Mouse (Mus musculus): Measurements from ENCODE around the gene Ccdc134.

- TF ChIP-seq CHD2 (IDR thresholded peaks at IDR 0.05; ENCODE audit: low read depth, low read length) (no peak), ZC3H11A (IDR thresholded peaks at IDR 0.05; ENCODE audit: borderline replicate concordance, low read depth, low read length) (no peak), MAFK (IDR thresholded peaks at IDR 0.05; ENCODE audit: insufficient read depth, low read depth, low read length) (0 out of 2 replicates have a peak, but pooled peaks have one; percentile 15), HCFC1 (IDR thresholded peaks at IDR 0.05; ENCODE audit: borderline replicate concordance, insufficient read depth, low read length) (no peak), ZNF384 (IDR thresholded peaks at IDR 0.05; ENCODE audit: low read depth, low read length) (no peak)
Observed at GRCm38 (mm10) chr15:82120544-82120943, 7.2 kb upstream of the Ccdc134 start.

All from ES-E14 (cell line).